Mouse (Mus musculus): ENCODE measurements around the gene Arl3.

DNA sequence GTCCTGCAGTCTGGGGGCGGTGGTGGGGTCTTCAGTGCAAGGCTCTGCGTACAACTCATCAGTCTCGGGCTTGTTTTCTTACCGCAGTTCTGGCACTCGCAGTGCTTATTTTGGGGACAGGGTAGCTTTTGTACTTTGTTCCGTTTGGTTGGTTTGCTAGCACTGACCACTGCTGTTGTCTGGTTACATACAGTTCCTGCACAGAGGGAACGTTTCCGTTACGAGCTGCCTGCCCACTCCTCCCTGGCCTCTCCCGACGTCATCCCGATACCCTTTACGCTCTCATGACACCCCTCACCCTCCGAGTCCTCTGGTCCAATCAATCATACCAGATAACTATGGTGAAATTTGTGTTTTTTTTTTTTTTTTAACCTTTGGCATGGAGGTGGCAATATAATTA is 28.5 kb upstream of the Arl3 start:
- TF ChIP-seq CTCF (IDR thresholded peaks at IDR 0.05) (no peak), EP300 (IDR thresholded peaks at IDR 0.05) (no peak)
